Mouse (Mus musculus) ES-E14 (cell line): Measurements from ENCODE around the gene Foxj2.

Source experiments
- CHD2 ChIP-seq: IDR thresholded peaks from 2 replicates; pipeline ENCODE4 v1.6.1; 2014; ENCODE audit warnings: mild to moderate bottlenecking, low read depth, low read length, inconsistent platforms
- HCFC1 ChIP-seq: IDR thresholded peaks from 2 replicates; pipeline ENCODE4 v1.6.1; 2012; ENCODE audit warnings: low read length, inconsistent platforms, borderline replicate concordance; ENCODE audit not compliant: insufficient read depth
- MAFK ChIP-seq: IDR thresholded peaks from 2 replicates; pipeline ENCODE4 v1.6.1; 2014; ENCODE audit warnings: mild to moderate bottlenecking, low read depth, low read length, inconsistent platforms; ENCODE audit not compliant: insufficient read depth

DNA sequence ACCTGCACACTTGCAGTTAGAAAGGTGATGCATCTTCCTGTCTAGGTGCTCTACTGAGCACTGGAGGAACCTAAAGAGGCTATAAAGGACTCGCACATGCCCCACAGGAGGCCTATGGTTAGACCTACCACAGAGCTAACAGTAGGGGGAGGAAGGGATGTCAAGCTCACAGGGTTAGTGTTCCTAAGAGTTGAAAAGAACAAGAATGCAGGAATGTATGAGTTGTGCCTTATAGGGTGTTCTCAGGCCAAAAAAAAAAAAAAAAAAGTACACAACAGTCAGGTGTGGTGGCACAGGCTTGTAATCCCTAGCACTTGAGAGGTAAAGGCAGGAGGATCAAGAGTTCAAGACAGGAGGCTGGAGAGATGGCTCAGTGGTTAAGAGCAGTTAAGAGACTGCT is 39.8 kb upstream of the Foxj2 start:
- TF ChIP-seq HCFC1 (no peak), CHD2 (no peak), MAFK (no peak)
